Mouse (Mus musculus) embryonic facial prominence, embryonic 11.5 days (tissue): ENCODE results near the gene Aif1l. TPM values are rescaled to one million over a fixed set of nuclear protein-coding genes. Genes with fewer than 3 reads are reported as not detected.

Source experiments
- polyA plus RNA-seq: library from polyadenylated mRNA; unstranded; fragments of >200 nt; fragmentation: Nextera tagmentation; extraction: Ambion mirVana; gene quantifications from 2 replicates; pipeline ENCODE4 v1.2.1, GENCODE M21; 2014

Aif1l gene
- polyA plus RNA-seq, 1 experiment from 2014 or later, result 83.5 TPM

Other genes starting within 250 kb of the Aif1l start
- 0.14 and 0.22 TPM in 2 replicates for gene Qrfp, start 139.6 kb upstream of the Aif1l start, polyA plus RNA-seq
- gene Fibcd1, start 104.1 kb upstream of the Aif1l start, polyA plus RNA-seq, result 0.11 and 0.14 TPM in 2 replicates
- gene Lamc3, start 62.8 kb upstream of the Aif1l start, polyA plus RNA-seq, result 0.84 and 1.2 TPM in 2 replicates
- 74.7 and 78.2 TPM in 2 replicates for gene Nup214, start 24.3 kb downstream of the Aif1l start, polyA plus RNA-seq
- 1.8 and 1.9 TPM in 2 replicates for gene Fam78a, start 134.7 kb downstream of the Aif1l start, polyA plus RNA-seq
- 3.5 TPM in 2 replicates for gene Plpp7, start 145.4 kb downstream of the Aif1l start, polyA plus RNA-seq
- gene Prrc2b, start 200.9 kb downstream of the Aif1l start, polyA plus RNA-seq, result 46.2 and 48.6 TPM in 2 replicates